Mouse (Mus musculus): Measurements from ENCODE around the gene Nudt19.

DNA sequence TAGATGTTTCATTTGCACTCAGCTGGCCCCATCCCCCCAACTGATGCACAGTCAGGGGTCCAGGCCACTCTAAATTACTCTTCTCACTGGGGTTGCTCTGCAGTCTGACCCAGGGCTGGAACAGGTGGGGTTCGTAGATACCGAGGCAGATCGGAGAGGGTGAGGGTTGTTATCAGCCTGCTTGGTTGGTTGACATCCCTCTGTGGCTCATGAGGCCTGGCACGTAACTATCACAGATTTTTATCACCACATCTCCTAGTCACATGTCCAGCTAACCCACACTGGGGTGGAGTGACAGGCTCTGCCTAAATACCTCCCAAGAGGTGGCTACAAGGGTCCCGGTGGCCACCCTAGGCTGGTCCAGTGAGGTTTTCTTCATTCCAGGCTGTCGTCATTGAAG, 45.0 kb upstream of the Nudt19 start:
- TF ChIP-seq GATA1 (IDR thresholded peaks at IDR 0.05; ENCODE audit: borderline replicate concordance, low read length) = no peak
- TF ChIP-seq FLI1 (IDR thresholded peaks at IDR 0.05; ENCODE audit: low read length) = no peak
